Mouse (Mus musculus) MEL (cell line): ENCODE measurements around the gene Ddx59.

ENCODE experiments used
- CHD1 ChIP-seq: IDR thresholded peaks from 2 replicates; pipeline ENCODE4 v1.6.1; 2012; ENCODE audit warnings: low read depth, mild to moderate bottlenecking, inconsistent platforms, low read length, improper control_type of control experiment
- CTCF ChIP-seq, 3 experiments: IDR thresholded peaks in 2 of 3; conservative IDR thresholded peaks in 1 of 3; 2 replicates each; pipeline ENCODE4 v1.5.1; 2011 to 2012; ENCODE audit warnings: low read length in 3 of 3, low read depth in 2 of 3, mild to moderate bottlenecking in 2 of 3, improper control_type of control experiment in 1 of 3, inconsistent platforms in 1 of 3, mixed read lengths in 1 of 3, moderate library complexity in 1 of 3; ENCODE audit not compliant: control insufficient read depth in 1 of 3, insufficient read depth in 1 of 3, poor library complexity in 1 of 3, severe bottlenecking in 1 of 3
- E2F4 ChIP-seq: IDR thresholded peaks from 2 replicates; pipeline ENCODE4 v1.6.1; 2011; ENCODE audit warnings: low read depth, low read length, improper control_type of control experiment, borderline replicate concordance
- ELF1 ChIP-seq: IDR thresholded peaks from 2 replicates; pipeline ENCODE4 v1.6.1; 2014; ENCODE audit warnings: low read depth, mild to moderate bottlenecking, inconsistent platforms, low read length, improper control_type of control experiment, moderate library complexity
- ETS1 ChIP-seq: IDR thresholded peaks from 2 replicates; pipeline ENCODE4 v1.6.1; 2012; ENCODE audit warnings: low read depth, mild to moderate bottlenecking, inconsistent platforms, low read length, improper control_type of control experiment, moderate library complexity
- HCFC1 ChIP-seq: IDR thresholded peaks from 2 replicates; pipeline ENCODE4 v1.6.1; 2012; ENCODE audit warnings: low read depth, mild to moderate bottlenecking, inconsistent platforms, low read length, improper control_type of control experiment, moderate library complexity
- JUND ChIP-seq: IDR thresholded peaks from 2 replicates; pipeline ENCODE4 v1.6.1; 2011; ENCODE audit warnings: low read depth, mild to moderate bottlenecking, improper control_type of control experiment, low read length
- POLR2A ChIP-seq, 2 experiments: IDR thresholded peaks; 2 replicates each; pipeline ENCODE4 v1.6.1; 2011 to 2012; ENCODE audit warnings: low read length in 2 of 2, mild to moderate bottlenecking in 2 of 2, control low read depth in 1 of 2, improper control_type of control experiment in 1 of 2, low read depth in 1 of 2, moderate library complexity in 1 of 2; ENCODE audit not compliant: control insufficient read depth in 1 of 2, insufficient read depth in 1 of 2, poor library complexity in 1 of 2
- SIN3A ChIP-seq: IDR thresholded peaks from 2 replicates; pipeline ENCODE4 v1.6.1; 2012; ENCODE audit warnings: low read length, improper control_type of control experiment, inconsistent platforms
- UBTF ChIP-seq: IDR thresholded peaks from 2 replicates; pipeline ENCODE4 v1.6.1; 2012; ENCODE audit warnings: low read depth, mild to moderate bottlenecking, inconsistent platforms, low read length, improper control_type of control experiment, moderate library complexity, borderline replicate concordance; ENCODE audit not compliant: insufficient read depth
- ZC3H11A ChIP-seq: IDR thresholded peaks from 2 replicates; pipeline ENCODE4 v1.6.1; 2012; ENCODE audit warnings: low read depth, mild to moderate bottlenecking, inconsistent platforms, low read length, improper control_type of control experiment
- ZNF384 ChIP-seq: IDR thresholded peaks from 2 replicates; pipeline ENCODE4 v1.6.1; 2012; ENCODE audit warnings: low read depth, mild to moderate bottlenecking, inconsistent platforms, low read length, improper control_type of control experiment

DNA sequence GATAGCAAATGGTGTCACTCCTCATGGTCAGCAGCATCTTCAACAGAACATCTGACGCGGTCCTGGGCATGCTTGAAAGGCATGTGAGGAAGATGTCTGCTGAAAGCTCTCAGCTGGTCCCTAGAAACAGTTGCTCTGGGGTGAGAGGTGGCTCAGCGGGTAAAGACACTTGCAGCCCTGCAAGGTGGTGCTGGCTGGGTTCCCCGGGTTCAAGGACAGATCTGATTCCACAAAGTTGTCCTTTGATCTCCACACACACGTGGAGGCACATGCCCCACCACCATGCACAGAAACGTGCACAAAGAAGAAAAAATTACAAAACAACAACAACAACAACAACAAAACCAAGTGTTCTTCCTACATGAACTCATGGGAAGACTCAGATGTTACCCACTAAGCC lies 41.7 kb downstream of the Ddx59 start:
- TF ChIP-seq CHD1 = no peak
- TF ChIP-seq CTCF (IDR thresholded peaks at IDR 0.05 in 2 of 3, conservative IDR thresholded peaks at IDR 0.05 in 1 of 3; ENCODE audit: control insufficient read depth in 1 of 3, insufficient read depth in 1 of 3, low read depth in 2 of 3, low read length in 3 of 3, poor library complexity in 1 of 3, severe bottlenecking in 1 of 3) = no peak
- TF ChIP-seq ZC3H11A = no peak
- no peak for TF ChIP-seq ELF1
- TF ChIP-seq HCFC1 = no peak
- no peak for TF ChIP-seq ZNF384
- TF ChIP-seq POLR2A (IDR thresholded peaks at IDR 0.05; ENCODE audit: control insufficient read depth in 1 of 2, insufficient read depth in 1 of 2, low read depth in 1 of 2, low read length in 2 of 2, poor library complexity in 1 of 2) = no peak
- TF ChIP-seq JUND = no peak
- TF ChIP-seq E2F4 = no peak
- no peak for TF ChIP-seq UBTF
- TF ChIP-seq SIN3A = no peak
- no peak for TF ChIP-seq ETS1
